Mouse (Mus musculus): ENCODE measurements around the gene Osbpl8.
"Not testable (repeated sequence)": the region's sequence is repeated elsewhere in the genome, so short reads cannot be mapped to it uniquely, and the experiment has no call there.

The Osbpl8 gene

DNA sequence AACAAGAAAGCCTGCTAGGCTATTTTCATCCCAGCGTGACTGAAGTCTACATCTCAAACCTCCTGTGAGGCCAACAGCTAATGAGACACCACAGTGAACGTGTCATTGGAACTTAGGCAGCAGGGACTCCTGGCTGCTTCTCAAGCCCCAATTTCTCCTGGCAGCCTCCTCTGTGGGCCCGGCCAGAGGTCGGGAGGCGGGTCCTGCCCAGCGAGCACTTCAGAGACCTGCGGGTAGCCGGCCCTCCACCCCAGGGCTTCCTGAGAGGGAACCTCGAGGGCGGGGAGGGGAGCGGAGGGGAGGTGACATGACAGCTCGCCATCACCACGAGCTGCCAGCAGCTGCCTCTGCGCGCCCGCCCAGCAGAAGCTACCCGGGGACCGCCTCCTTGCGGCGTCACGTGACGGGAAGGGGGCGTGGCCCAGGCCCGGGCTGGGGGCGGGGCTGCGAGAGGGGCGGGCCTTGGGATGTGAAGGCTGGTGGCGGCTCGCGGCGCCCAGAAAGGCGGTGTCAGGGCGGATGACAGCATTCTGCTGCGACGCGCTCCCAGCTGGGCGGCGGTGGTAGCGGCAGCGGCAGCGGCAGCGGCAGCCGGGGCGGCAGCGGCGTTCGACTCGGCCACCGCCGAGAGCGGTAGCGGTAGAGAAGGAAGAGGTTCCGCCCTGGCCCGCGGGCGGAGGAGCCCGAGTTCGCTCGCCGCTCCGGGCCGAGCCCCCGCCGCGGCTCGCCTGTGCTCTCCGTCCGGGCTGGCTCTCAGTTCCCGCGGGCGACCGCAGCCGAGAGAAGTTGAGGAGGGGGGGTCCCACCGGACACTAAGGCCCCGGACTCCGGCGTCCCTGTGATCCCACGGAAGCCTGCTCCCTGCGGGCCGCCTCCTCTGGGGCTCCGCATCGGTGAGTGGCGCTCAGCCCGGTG, at the start of gene Osbpl8:
Gene Osbpl8, plus strand, starts transcription at position 449 of the 915 bp plus-strand sequence.
- peak; percentile 99 for DNase-seq (ENCODE audit: low read depth)

DNA sequence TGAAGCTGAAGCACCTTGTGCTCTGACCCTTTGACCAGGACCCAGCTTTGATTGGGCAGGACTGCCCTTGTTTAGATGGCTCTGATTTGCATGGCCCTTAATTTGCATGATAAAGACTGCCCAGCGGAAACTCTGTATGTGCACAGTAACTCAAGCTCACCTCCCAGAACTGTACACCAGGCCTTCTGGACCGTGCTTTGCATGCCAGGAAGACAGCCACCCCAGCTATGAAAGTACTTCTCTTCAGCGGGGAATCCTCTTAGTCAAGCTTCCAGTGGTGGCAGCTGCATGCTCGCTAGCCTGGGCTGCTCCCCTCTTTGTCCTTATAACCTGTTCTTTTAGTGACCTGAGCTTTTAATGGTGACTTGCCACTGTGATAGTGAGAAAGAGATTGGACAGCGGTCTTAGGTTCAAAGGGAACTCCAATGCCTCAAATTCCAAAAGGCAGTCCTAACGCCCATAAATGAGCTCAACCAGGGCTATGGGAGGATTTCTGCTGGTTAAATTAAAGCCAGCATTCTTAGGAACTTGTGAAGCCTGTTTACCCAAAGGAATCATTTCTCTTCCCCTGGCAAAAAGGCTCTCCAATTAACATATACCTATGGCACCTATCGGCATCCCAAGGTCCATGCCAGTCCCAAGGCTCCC, 47.2 kb upstream of the Osbpl8 start:
- DNase-seq (ENCODE audit: low read depth): no peak

GRCm38 (mm10) chr10:111118292-111118691, 46.3 kb upstream of the Osbpl8 start:
- DNase-seq (ENCODE audit: low read depth): peak; percentile 62

DNA sequence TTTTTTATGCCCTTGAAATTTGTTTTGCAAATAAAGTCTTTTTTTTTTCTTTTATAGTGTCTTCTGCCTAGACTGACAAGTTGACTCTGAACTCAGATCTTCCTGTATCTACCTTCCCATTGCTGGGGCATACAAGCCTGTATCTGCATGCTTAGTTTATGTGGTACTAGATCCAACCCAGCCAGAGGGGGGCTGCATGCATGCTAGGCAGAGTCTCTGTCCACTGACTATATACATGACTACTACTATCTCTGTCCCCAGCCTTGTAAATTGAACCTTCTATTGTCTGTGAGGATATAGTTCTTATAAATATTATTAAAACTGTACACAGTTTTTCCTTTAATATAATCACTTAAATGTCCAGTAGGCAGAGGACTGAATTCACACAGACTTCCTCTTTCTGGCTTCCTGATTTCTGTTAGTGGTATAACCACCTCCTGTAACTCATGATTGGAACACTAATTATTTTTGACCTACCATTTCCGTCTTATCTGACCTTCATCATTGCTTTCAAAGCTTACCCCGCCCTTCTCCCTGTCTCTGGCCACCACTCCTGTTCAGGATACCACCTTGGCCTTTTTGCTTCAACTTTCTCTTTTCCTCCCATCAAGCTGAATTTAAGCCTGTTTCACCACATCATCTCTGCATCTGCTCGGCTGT, 45.4 kb upstream of the Osbpl8 start:
- DNase-seq (ENCODE audit: low read depth): peak; percentile 96

DNA sequence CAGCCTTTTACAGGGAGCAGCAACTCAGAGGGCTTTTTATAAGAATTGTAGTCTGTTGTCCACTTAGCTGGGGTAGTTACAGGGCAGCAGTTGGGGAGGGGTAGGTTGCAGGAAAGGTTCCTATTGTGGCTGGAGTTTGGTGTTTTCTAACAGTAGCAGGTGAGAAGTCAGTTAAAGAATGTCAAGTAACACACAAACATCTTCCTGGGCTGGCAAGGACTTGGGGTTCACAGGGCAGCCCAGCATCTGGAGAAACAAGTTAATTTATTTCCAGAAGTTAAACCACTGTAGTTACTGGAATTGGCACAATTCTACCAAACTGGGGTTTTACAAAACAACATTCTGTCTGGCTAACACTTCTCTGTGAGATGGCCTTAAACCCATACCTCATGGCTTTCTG, 44.8 kb upstream of the Osbpl8 start:
- DNase-seq (ENCODE audit: low read depth): no peak

GRCm38 (mm10) chr10:111122864-111123398, 41.6 kb upstream of the Osbpl8 start:
- no peak for DNase-seq (ENCODE audit: low read depth)

GRCm38 (mm10) chr10:111124175-111124574, 40.4 kb upstream of the Osbpl8 start:
- peak; percentile 41 for DNase-seq (ENCODE audit: low read depth)

GRCm38 (mm10) chr10:111124767-111125315, 39.7 kb upstream of the Osbpl8 start:
- DNase-seq (ENCODE audit: low read depth): peak; percentile 92

DNA sequence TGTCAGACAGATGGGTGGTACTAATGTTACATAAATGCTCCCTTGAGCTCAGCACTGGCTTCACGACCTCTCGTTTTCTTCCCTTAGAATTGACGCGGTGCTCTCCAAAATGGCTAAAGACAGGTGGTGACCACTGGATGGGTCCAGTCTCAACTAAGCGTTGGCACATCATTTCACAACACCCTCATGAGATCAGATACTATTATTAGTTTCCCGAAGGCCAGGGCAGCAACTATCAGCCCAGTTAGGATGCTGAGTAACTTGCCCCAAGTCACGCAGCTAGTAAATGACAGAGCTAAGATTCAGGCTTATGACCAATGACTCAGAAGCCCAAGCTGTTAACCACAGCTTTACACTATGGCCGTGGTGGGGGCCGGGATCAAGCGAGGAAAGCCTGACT, 37.2 kb upstream of the Osbpl8 start:
- DNase-seq (ENCODE audit: low read depth): peak; percentile 95

GRCm38 (mm10) chr10:111128493-111128892, 36.1 kb upstream of the Osbpl8 start:
- peak; percentile 37 for DNase-seq (ENCODE audit: low read depth)

GRCm38 (mm10) chr10:111129867-111130620, 34.5 kb upstream of the Osbpl8 start:
- no peak for DNase-seq (ENCODE audit: low read depth)

GRCm38 (mm10) chr10:111130872-111131271, 33.7 kb upstream of the Osbpl8 start:
- DNase-seq (ENCODE audit: low read depth): no peak

DNA sequence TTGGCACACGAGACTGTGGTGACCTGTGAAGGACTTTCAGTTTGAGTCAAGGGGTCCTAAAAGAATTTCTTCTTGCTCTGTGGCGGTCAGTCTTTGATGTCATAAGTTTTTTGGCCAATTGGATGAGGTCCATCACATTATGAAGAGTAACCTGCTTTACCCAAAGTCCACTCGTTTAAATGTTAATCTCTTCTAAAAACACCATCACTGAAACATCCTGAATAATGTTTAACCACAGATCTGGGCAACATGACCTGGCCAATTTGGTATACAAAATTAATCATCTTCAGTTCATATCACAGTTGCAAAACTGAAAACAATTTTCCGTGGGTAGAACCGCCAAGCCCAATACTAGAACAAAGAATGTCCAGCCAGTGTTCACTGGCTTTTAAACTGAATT, 31.3 kb upstream of the Osbpl8 start:
- peak; percentile 40 for DNase-seq (ENCODE audit: low read depth)

DNA sequence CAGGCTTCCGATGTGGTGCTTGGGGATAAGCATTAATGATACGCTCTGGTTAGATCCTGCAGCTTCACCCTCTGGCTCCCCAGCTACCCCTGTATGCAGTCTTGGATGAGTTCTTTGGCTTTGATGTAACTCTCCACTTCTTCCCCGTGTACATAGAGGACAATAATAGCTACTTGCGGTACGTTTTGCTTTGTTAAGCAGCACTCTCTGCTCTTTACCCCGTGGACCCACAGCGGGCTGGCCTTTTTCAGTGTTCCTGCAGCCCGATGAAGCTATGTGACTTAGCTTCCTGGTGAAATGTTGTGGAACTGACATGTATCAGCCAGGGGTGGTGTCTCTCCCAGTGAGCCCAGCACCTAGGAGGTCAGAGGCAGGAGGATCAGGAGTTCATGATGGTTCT, 30.6 kb upstream of the Osbpl8 start:
- no peak for DNase-seq (ENCODE audit: low read depth)

- peak; percentile 86 for DNase-seq (ENCODE audit: low read depth)
Observed at GRCm38 (mm10) chr10:111134412-111134957, 30.1 kb upstream of the Osbpl8 start.

DNA sequence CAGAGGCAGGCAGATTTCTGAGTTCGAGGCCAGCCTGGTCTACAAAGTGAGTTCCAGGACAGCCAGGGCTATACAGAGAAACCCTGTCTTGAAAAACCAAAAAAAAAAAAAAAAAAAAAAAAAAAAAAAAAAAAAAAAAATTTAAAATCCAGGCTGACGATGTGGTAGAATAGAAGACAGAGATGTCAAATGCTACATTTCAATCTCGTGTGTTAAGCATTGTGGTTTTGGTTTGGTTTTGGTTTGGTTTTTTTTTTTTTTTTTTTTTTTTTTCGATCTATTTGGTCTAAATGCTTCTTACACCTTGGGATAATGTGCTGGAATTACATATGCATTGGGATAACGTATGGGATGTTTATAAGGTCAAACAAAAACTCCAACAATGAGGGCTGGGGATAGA, 28.2 kb upstream of the Osbpl8 start:
- not testable (repeated sequence) for DNase-seq (ENCODE audit: low read depth)

DNA sequence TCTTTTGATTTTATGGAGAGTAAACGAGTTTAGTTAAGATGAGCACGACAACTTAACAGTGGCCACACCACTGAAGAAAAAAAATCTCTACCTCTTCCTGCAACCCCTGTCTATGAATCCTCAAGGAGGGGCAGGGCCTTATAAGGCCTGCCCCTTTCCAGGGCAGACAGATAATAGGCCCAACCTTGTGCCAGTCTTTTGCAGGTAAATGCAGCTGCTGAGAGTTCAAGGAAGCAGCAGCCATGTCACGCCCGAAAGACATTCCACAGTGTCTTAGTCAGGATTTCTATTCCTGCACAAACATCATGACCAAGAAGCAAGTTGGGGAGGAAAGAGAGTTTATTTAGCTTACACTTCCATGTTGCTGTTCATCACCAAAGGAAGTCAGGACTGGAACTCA, 26.6 kb upstream of the Osbpl8 start:
- DNase-seq (ENCODE audit: low read depth): no peak

DNA sequence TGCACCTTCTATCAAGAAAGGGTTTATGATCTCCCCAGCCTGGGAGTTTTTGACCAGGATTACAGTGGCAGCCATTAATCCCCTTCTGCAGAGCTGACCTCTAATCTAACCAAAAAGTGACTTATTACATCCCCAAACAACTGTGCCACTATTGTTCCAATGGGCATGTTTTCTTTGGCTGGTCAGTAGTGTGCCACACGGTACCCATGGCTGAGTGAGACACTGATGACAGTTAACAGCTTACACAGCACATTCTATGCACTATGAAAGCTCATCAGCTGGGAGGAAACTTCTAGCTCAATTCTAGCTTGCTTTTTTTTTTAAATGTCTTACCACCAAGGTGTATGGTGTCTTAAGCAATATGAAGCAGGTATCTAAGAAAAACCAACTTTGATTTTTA, 25.4 kb upstream of the Osbpl8 start:
- DNase-seq (ENCODE audit: low read depth): no peak

GRCm38 (mm10) chr10:111139881-111140280, 24.7 kb upstream of the Osbpl8 start:
- DNase-seq (ENCODE audit: low read depth): no peak

DNA sequence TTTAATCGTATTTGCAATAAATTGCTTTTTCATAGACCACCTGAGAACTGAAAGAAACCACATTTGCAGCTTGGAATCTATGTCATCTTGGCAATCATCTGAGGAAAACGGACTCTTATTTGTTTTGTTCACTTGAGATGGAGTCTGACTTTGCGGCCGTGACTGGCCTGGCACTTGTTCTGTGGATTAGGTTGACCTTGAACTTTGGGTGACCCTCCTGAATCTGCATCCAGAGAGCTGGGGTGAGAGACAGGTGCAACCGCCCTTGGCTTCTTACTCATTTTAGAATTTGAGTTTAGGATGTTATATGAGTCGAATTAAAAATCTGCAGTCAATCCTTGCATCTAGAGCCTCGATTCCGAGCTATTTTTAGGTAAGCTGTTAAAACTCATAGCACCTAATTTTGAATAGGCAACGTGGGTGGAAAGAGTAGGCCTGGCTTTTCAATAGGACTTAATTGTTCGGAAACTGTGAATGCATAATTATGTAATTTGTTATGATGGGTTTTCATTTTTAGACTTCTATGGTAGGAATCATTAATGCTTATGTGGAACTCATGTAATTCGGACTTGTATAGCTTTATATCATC, 20.1 kb upstream of the Osbpl8 start:
- DNase-seq (ENCODE audit: low read depth): no peak

DNA sequence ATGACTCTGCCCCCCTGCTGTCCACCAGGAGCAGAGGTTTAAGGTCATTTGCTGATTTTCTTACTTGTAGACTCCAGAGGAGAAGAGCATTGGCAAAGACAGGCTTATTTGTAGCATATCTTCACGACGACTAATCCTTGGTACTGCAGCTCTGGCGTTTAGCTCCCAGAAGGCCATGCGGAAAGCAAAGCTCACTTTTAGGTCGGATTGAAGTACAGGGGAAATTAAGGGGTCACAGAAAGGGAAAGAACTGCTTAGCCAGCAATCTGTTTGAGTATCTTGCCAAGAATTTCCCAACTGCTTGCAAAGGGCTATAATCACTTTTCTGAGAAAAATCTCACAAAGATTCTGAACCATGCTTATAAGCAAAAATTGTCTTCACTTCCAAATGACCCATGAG, 14.8 kb upstream of the Osbpl8 start:
- DNase-seq (ENCODE audit: low read depth): no peak

Measured in 416B (cell line).